Mouse (Mus musculus) heart, adult 18-20 months (tissue): Measurements from ENCODE around the gene Ptpn6. TPM values are rescaled to one million over a fixed set of nuclear protein-coding genes. Genes with fewer than 3 reads are reported as not detected.
A peak's percentile ranks its signal among the peaks of the same experiment; 100 is the strongest.

Experiments
- DNase-seq, 2 experiments: peaks; one replicate each; pipeline ENCODE4 v3.0.0; 2021 to 2022; ENCODE audit warnings: mixed read lengths in 1 of 2
- long read RNA-seq, 2 experiments: library from polyadenylated mRNA; stranded (forward); transcript quantifications; one replicate each; pipeline ENCODE4 v2.0.0; 2021
- total RNA-seq, 2 experiments: library from RNA; stranded (reverse); gene quantifications; 2 replicates each; pipeline ENCODE4 v1.2.3; 2021

The Ptpn6 gene
- 10 to 100 TPM in 1 of 2 experiments, 1 to 10 TPM in 1; 3.0 to 12.9 TPM for total RNA-seq
- long read RNA-seq, experiment 1, partial matches to known transcripts: 1 of 5 reads
- long read RNA-seq, experiment 1, other reads (novel, unspliced or antisense): 1 of 5 reads
- long read RNA-seq, experiment 2, partial matches to known transcripts: 4 of 6 reads
- long read RNA-seq, experiment 2, other reads (novel, unspliced or antisense): 0 of 6 reads

DNA sequence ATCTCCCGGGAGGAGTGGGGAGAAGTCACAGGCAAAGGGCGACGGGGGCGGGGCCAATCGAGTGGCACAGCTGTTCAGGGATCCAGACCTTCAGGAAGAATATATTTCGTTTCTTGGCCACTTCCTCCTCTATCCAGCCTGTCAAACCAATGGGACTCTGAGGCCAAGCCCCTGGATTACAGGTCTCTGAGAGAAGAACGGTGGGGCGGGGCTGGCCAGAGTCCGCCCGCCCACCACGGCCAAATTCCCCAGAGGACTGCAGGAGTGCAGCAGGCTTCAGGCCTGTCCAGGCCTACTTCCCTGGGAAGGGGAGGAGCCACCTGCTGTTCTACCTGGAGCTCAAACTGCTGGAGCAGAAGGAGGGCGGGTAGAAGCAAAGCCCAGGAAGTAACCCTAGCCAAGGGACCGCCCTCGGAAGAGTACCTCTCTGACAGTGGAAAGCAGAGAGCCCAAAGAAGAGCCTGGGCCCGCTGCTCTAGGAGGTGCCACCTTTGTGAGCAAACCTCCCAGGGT lies at the start of gene Ptpn6:
Gene Ptpn6 (minus strand): TSS at position 204 of the 513 bp plus-strand sequence.
- peak in 1 of 2 experiments; percentile 57 for DNase-seq

DNA sequence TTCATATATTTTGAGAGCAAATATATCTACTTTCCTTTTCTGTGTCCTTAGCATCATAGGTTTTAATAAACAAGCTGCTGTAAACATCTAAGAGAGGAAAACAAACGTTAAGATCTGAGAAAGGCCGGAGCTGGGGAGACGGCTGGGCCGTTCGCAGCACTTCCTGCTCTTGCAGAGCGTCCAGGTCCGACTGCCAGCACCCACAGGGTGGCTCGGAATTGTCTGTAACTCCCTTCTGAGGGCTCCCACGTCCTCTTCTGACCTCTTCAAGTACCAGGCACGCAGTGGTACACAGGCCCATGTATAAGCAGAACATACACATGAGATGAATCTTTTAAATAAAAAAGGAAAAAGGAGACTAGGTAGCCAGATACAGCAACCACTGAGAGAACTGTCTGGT lies 49.2 kb upstream of the Ptpn6 start:
- no peak for DNase-seq

DNA sequence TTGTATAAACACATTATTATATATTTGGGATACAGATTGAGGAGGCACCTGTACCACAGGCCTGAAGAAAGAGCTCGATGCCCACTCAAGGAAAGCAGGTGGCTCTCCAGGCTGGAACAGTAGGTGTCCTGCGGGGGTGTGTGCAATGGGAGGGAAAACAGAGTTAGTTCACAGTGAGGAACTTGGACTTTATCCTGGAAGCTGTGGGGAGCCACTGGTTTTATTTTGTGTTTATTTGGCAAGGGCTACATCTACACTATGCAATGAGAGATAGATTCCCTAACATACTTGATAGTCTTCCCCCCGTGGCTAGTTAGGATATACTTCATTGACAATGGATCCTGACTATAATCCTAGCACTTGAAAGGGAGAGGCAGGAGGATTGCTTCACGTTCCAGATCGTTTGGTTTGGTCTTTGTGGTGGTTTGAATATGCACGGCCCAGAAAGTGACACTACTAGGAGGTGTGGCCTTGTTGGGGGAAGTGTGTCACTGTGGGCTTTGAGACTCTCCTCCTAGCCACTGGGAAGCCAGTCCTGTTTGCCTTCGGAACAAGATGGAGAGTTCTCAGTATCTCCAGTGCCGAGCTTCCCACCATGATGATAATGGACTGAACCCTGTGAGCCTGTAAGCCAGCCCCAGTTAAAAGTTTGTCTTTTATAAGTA lies 48.4 kb upstream of the Ptpn6 start:
- no peak for DNase-seq

DNA sequence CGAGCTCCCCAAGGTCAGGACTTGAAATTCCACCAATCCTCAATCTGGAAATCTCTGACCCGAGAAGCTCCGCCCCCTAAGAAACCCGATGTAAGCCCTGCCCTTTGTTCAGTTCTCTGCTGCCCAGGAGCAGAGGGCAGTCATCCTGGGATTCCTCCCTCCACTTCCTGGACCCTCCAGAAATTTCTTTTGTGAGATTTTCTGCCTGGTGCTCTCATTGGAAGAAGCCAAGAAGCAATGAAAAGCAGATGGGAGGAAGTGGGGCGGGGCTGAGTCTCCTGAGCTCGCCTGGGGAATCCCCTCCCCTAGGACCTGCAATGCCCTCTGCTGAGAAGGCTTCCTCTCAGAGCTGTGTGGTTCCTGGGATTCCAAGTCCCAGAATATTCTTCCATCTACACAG lies 43.9 kb upstream of the Ptpn6 start:
- peak; percentile 37 to 39 for DNase-seq

DNA sequence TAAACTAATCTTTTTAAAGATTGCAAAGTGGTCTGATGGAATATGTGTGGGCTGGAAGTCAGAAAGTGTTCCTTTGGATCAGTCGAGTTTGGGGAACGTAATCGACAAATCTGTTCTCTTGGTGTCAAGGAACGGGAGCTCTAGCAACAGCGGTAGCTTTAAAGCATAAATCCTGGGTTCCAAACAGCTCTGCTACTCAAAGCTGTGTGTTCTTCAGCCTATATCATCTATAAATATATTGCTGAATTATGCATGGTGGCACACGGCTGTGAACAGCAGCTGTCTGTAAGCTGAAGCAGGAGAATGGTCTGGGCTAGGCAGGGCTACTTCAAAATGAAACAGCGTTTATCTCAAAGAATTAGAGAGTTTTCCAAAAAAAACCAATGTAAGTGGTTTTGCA lies 42.4 kb upstream of the Ptpn6 start:
- DNase-seq: no peak

DNA sequence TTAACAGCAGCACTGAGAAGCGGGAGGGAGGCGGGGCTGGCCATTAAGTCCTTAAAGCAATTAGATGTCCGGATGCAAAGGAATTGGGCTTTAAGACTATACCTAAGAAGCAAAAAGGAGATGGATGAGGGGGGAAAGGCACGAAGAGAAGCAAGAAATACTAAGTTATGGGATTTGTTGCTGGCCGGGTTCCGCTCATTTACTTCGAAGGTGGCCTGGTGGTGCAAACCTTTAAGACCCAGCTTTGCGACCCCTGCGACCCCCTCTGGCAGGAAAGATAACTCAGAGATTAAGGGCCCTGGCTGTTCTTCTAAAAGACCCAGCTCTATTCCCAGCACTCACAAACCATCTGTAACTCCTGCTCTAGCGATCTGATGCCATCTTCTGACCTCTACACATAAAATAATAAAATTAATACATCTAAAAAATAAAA lies 41.5 kb upstream of the Ptpn6 start:
- DNase-seq: no peak

DNA sequence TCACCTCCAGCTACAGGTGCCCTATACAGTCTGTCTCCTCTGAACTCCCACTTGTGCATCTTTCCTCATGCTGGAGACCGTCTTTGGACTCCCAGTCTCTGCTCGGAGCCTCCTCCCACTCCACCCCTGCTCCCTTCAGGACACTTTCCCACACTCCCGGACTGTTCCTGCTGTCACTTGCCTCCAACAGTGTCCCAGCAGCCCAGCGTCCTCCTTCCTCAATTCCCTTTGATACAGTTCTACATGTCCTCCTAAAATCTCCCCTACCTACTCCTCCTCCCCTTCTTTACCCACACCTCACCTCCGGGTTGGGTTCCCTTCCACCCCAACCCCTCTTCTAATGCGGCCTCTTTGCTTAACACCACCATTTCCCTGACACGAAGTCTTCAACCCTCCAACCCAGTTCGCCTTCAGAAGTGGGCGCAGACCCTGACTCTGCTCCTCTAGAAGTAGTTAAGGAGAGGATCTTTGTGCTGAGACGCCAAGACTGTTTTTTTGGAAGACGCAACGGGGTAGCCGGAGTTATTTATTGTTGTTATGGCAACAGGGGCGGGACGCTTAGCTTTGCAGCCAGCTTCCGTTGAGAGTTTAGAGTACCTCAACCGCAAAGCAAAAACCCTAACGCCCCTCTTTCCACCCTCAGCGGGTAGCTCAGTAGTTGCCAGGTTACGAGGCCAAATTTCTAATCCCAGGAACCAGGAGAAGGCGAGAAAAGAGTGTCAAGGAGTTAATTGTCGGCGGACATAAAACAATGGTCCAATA lies 40.9 kb upstream of the Ptpn6 start, which contains the start of gene Lrrc23:
Gene Lrrc23 (minus strand): TSS at position 506 of the 762 bp plus-strand sequence.
- DNase-seq: peak; percentile 61 to 74

DNA sequence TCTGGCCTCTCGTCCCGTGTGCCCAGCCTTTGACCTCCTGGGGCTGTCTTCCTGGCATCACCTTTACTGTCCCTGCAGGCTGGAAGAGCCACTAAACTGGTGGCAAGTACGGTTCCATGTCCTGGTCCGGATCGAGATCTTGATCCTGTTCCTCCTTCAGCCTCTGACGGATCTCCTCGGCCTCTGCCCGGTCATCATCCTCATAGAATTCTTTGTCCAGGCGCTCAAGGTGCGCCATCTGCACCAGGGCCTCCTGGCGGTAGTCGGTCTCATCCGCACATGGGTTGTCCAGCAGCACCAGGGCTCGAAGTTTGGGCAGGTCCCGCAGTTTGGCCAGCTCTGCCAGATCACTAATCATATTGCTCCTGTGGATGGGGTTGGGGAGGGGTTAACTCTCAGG lies 32.0 kb upstream of the Ptpn6 start:
- no peak for DNase-seq

DNA sequence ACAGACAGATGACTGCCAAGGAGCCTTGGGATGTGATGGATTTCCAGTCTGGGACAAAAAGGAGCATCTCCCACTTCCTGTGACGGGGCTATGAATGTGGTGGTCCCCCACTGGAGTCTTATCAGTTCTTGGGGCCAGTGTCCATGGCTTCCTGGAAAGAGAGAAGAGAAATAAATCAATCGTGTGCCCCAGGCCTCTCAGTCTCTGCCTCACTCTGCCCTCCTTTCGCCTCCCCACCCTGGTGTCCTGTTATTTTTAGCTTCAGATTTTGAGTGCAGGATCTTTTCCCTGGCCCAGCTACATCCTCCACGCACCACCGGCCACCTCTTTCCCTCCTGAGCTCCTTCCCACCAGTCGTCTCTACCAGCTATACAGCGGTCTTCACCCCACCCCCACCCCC lies 31.5 kb upstream of the Ptpn6 start:
- no peak for DNase-seq

DNA sequence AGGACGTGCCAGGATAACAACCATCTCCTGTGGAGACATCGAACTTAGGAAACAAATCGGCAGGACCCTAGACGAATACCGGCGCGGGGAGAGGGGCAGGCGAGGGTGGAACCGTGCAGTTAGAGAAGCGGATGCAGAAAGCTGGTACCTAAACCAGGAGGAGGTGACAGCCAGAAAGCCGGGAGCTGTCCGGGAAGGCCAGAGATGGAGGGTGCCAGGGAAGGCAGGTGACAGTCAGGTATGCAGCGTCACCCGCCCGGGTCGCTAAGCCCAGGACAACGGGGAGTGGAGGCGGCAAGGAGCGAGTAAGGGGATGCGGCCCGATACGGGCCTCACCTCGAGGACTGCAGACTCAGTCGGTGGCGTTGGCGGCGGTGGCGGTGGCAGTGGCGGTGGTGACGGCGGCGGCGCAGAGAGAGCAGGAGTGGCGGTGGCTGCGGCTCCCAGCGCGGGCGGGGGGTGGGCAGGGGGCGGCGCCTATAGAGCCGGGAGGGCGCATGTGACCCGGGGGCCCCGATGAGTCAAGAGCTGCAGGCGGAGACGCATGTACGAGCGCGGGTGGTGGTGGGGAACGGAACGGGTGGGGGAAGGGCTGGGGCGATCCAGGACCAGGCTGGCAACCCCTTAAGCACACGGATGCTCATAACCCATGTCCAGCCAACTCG lies 30.7 kb upstream of the Ptpn6 start, which contains the start of gene Eno2:
Gene Eno2 (minus strand): TSS at position 573 of the 665 bp plus-strand sequence.
- DNase-seq: peak in 1 of 2 experiments; percentile 44

DNA sequence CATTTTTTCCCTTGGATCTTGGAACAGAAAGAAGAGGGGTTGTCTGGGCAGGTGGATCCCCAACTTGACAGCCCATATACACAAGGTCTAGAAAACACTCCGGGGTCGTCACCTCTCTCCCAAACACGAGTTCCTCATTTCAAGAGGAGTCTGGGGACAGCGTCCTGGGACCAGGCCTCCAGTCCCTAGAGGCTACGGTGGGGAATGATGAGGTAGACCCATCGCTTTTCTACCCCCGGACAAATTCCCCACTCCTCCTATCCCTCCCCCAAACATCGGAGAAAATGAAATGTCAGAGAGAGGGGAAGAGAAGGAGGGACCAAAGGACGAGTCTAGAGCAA lies 30.2 kb upstream of the Ptpn6 start:
- no peak for DNase-seq

DNA sequence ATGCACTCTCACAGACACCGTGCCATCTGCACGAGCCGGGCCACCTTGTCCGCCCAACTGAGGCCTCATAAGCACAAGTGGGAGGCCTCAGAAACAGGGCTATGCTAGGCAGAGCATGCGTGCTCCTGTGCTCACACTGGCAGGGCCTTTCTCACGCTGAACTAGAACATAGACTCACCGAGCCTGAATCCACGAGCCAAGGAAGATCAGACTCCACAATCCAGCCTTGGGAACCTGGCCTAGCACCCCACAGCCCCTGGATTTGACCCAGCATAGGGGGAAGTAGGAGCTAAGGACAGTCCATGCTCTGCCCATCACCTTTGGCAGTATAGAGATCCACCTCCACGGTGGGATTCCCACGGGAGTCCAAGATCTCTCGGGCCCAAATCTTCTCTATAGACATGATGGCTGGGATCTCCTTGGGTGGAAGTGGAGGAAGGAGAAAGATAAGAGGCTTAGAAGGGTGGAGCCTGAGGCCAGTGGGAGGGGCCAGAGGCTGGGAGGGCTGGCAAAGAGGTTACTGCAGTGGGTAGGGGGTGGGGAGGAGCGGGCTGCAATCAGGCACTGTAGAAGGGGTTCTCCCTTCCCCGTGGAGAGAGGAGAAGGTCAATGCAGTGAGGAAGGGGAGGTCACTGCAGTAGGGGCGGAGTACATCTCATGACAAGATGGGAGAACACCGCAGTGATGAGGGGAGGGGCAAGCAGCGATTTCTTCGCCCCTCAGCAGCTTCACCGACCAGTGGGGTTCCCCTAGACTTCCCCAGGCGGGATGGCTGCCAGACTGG lies 29.6 kb upstream of the Ptpn6 start:
- peak in 1 of 2 experiments; percentile 48 for DNase-seq

DNA sequence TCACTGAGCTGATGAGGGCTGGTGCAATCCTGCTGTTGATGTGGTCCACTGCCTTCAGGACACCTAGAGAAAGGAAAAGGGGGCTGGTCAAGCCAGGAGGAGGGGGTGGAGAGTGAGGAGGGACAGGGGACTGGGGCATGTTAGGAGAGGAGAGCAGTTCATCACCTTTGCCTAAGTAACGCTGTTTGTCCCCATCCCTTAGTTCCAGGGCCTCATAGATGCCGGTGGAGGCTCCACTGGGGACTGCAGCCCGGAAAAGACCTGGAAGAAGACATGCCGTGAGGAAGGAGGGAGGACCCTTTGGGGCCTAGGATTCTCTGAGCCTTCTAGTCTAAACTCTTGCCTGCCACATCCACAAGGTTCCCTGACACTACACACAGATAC lies 29.0 kb upstream of the Ptpn6 start:
- no peak for DNase-seq

DNA sequence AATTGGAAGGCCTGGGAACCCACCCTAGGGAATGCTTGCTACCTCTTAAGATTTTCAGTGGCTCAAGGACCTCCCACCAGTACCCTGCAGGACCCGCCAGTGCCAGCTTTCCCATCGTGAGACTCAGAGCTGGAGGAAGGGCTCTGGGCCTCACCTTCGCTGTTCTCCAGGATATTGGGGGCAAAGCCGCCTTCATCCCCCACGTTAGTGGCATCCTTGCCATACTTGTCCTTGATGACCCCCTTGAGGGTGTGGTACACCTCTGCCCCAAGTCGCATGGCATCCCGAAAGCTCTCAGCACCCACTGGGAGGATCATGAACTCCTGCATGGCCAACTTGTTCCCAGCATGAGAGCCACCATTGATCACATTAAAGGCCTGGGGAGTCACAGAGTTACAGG lies 27.4 kb upstream of the Ptpn6 start:
- no peak for DNase-seq

DNA sequence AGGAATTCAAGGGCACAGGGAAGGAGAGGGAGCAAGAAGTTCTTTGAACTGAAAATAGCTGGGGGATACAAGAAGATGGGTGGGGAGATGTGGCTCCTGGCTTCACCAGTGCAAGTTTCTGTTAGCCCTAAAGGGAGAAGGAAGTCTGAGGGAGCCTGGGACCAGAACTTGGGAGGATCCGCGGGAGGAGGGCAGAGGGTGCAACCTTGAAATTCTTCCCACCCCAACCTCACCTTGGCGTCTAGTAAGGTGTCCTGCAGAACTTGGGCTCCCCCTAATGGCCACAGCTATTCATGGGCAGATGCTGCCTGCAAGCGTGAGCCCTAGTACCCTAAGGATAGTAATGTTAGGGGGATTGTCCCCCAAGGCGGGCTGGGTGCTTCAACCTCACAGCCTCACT lies 20.7 kb upstream of the Ptpn6 start:
- peak; percentile 88 to 92 for DNase-seq

DNA sequence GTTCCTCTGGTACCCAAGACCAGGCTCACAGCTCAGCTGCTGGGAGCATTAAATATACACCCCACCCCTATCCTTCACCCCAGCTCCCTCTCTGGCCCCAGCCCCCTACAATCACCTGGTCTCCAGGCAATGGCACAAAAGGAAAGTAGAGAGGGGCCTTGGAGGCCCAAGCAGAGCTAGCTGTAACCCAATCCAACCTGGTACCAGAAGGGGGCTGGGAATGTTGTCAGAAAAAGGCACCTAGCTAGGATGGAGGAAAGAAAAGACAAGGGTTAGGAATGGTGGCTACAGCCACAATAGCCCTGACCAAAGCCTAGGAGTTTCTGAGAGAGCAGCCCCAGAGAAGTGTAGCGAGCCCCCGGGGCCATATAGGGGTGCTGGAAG lies 20.3 kb upstream of the Ptpn6 start:
- no peak for DNase-seq

DNA sequence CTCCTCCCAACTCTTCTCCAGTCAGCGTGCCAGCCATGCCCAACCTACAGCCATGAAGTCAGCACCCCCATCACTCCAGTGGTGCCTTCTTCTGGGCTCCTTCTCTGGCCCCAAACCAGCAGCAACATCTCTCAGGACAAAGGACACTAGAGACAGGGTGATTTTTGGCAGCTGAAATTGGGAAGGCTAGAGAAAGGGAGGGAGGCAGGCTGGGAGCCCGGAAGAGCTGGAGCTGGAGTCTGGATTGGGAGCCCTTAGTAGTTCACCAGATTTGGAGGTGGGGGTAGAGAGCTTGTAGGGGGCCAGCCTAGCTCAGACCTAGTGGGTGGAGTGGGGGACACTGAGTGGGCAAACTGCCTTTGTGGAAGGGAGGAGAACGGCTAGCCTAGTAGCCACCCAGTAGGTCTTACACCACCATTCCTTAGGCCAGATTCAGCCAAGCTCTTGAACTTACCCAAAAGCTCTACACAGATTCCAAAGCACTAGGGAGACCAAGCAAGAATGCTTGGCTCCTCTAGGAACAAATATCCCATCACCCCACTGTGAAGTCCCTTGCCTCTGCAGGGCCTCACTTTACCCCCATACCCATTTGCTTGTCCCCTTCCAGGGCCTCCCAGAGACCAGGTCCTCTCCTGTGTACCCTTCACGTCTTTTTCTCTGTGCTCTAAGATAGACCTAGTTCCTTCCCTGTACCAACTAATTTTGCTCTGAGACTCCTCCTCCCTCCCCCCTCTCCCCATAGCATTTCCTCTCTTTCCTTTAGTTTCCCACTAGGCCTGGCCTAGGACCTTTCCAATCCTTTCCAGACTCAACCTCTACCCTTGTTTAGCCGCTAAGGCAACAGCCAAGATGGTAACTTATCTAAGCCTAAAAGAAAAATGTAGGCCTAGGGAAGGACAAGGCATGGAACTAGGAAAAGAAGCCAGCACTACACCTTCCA lies 19.7 kb upstream of the Ptpn6 start:
- DNase-seq: peak; percentile 80

DNA sequence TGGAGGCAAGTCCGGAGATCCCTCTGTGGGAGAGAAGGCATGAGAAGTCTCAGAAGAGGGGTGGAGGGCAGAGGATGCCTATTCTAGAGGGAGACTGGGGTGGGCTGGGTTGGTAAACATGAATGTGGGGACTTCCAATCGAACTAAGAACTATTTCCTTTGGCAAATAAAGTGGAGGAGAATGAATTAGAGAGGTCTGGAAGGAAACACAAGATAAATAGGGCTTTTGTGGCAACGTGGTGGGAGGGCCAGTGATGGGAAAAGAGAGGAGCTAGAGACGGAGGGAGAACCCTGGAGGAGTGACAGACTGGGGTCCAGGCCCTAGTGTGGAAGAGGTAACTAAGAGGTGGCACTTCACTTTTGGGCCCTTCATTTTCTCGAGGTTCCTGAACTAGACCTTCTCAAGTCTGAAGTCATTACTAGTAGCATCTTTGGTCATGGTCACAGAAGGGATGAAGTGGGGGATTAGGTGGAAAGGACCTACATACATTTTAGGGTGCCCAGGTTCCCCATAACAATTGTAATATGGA lies 18.9 kb upstream of the Ptpn6 start:
- no peak for DNase-seq

DNA sequence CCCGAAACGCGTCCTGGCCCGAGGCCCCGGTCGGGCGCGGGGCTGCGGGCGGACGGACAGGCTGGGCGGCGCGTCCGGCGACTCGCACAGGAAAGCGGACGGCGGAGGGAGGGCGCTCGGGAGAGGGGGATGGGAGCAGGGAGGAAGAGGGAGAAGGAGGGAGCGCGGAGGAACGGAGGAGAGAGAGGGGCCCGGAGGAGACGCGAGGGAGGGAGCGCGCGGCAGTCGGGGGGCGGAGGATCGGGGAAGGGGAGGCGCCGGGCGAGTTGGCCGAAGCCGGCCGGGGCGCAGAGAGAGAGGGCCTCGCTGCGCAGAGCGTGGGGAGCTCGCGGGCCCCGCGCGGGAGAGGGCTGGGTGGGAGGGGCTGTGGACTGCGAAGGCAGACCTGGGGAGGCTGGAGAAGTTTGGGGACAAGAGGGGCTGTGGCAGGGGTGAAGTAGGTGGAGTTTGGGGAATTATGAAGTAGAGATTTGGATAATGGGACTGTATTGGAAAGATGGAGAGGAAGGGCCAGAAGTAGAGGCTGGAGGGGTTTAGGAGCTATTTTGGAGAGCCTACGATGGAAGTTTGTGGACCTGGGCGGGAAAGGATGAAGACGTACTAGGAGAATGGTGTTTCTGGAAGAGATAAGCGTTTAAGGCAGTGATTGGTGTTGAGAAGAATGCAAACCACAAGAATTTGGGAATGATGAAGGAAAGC lies 18.3 kb upstream of the Ptpn6 start:
- DNase-seq: peak; percentile 89 to 92
